Mouse (Mus musculus) heart, embryonic 10.5 days (tissue): ENCODE data around the gene Fxyd5. TPM values are rescaled to one million over a fixed set of nuclear protein-coding genes. Genes with fewer than 3 reads are reported as not detected.

Experiments used
- DNase-seq: peaks from one replicate; pipeline ENCODE4 v3.0.0-alpha.2; 2017; ENCODE audit warnings: low spot score
- H3K27ac ChIP-seq: fragments of 300-500 bp; sonication (generic); 2 replicates; pipeline ENCODE4 v1.5.1; 2016; ENCODE audit warnings: mild to moderate bottlenecking
- H3K27me3 ChIP-seq: fragments of 300-500 bp; sonication (generic); 2 replicates; pipeline ENCODE4 v1.6.1; 2016; ENCODE audit warnings: mild to moderate bottlenecking; ENCODE audit not compliant: poor library complexity, insufficient read depth, severe bottlenecking
- H3K36me3 ChIP-seq: fragments of 300-500 bp; sonication (generic); 2 replicates; pipeline ENCODE4 v1.6.1; 2016; ENCODE audit warnings: mild to moderate bottlenecking, moderate library complexity
- H3K4me1 ChIP-seq: fragments of 300-500 bp; sonication (generic); 2 replicates; pipeline ENCODE4 v1.6.1; 2016; ENCODE audit warnings: mild to moderate bottlenecking
- H3K4me3 ChIP-seq: fragments of 300-500 bp; sonication (generic); 2 replicates; pipeline ENCODE4 v1.5.1; 2016; ENCODE audit warnings: mild to moderate bottlenecking, moderate library complexity
- H3K9me3 ChIP-seq: fragments of 300-500 bp; sonication (generic); 2 replicates; pipeline ENCODE4 v1.6.1; 2016; ENCODE audit warnings: mild to moderate bottlenecking, moderate library complexity
- WGBS: fragments of 180-500 bp; shearing (Covaris S2); methylation state at CpG from one replicate; pipeline ENCODE4 v1.1.7; 2016; 5-methylcytosine and 5-hydroxymethylcytosine counted together
- polyA plus RNA-seq: library from polyadenylated mRNA; unstranded; fragments of >200 nt; fragmentation: Nextera tagmentation; extraction: Ambion mirVana; gene quantifications from 2 replicates; pipeline ENCODE4 v1.2.1, GENCODE M21; 2016

Gene Fxyd5
- polyA plus RNA-seq, 1 experiment from 2014 or later: 24.3 TPM

DNA sequence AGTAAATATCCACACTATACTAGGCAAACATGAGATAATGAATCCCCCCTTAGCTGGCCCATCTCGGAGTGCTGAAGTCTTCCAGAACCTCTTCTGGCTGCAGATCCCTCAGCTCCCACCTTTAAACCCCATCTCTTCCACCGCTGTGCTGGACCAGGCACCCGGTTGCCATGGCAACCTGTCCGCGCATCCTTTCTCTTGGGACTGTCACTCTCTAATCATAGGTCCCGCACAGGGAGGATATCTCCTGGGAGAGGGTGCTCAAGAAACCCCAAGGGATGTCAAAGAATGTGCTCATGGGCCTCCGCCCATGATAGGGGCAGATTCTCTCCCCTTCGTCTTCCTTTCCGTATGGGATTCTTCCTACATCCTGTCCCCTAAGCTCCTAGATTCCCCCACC lies 8.6 kb upstream of the Fxyd5 start:
- H3K27ac ChIP-seq: no peak overlapping the region
- H3K4me1 ChIP-seq: peaks cover 61% of the 10 kb centered on the region
- WGBS: 4% methylated on average over 9 of the region's 9 CpGs
- peaks cover 81% of the 10 kb centered on the region for H3K27me3 ChIP-seq
- DNase-seq: no peak
- H3K36me3 ChIP-seq: no peaks in the 10 kb centered on the region
- H3K9me3 ChIP-seq: no peaks in the 10 kb centered on the region
- H3K4me3 ChIP-seq: peak overlapping the region; percentile 52

DNA sequence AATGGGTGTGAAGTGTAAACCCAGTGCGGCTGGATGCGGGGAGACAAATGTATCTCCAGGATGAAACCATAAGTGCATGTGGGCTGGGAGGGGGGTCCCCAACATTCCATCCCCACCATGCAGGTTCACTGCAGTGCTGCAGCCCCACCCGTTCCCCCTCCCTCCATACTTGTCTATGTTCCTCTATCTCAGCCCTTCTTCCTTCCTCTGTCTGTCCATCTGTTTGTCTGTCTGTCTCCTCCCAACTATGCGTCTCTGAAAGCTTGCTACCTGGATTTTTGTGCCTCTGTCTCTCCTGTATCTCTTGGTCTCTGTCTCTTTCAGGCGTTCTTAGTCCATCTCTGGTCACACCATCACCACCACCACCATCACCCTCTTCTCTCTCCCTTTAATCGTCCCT lies 8.2 kb upstream of the Fxyd5 start:
- peaks cover 57% of the 10 kb centered on the region for H3K4me1 ChIP-seq
- H3K27ac ChIP-seq: no peak overlapping the region
- H3K27me3 ChIP-seq: peaks cover 83% of the 10 kb centered on the region
- 8% methylated on average over 6 of the region's 6 CpGs for WGBS
- H3K9me3 ChIP-seq: no peaks in the 10 kb centered on the region
- no peak for DNase-seq
- H3K4me3 ChIP-seq: no peak overlapping the region; the same call in 1 of the 2 replicates
- no peaks in the 10 kb centered on the region for H3K36me3 ChIP-seq

DNA sequence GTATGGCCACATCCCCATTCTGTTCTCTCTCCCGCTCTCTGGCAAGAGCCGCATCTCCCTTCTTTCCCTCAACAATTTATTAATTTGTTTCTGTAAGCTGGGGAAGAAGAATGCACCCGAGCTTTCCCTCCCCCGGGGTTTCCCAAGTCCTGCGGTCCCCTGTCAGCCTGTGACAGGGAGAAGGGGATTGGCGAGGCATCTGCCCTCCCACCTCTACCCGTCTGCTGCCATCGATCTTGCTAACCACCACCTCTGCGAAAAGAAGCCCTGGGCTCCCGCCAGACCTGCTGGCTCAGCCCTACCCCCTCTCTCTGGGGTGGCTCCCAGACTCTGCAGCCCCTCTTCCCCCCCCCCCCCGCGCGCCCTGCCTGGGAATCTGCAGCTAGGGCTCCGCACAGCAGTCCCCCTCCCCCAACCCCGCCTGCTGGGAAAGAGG lies 7.6 kb upstream of the Fxyd5 start:
- peak overlapping the region; percentile 42 for H3K4me3 ChIP-seq
- no peaks in the 10 kb centered on the region for H3K9me3 ChIP-seq
- no peak for DNase-seq
- H3K4me1 ChIP-seq: peaks cover 51% of the 10 kb centered on the region
- peaks cover 89% of the 10 kb centered on the region for H3K27me3 ChIP-seq
- H3K27ac ChIP-seq: no peak overlapping the region
- WGBS: 4% methylated on average over 12 of the region's 15 CpGs
- no peaks in the 10 kb centered on the region for H3K36me3 ChIP-seq

DNA sequence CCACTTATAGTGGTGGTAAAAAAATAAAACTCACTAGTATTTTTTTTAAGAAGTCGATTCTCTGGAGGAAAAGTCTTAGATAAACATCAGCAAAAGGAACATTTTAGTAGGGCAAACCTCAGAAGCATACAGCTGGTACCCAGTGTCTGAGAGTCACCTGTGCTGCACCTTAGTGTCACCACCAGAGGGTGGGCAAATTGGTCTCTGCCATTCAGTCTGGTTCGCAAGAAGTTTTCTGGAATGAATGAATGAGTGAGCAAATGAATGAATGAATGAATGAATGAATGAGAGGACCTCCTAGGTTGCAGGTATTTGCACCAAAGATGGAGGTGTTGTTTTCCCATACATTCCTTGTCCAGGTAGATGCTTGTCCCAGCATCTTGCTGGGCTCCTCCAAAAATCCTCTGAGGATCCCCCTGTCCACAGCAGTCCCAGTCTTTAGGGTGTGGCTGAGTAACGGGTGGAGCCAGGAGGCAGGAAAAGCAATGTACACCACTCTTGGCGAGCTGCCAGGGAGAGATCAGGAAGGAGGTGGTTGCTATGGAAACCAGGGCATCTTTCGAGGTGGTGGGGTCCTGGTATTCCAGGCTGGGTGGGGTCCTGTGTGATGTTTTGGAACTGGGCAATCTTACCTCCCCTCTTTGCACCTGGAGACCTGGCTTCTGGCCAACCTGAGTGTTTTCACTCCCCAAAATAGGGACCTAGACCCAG lies 7.0 kb upstream of the Fxyd5 start:
- 20% methylated on average over 5 of the region's 5 CpGs for WGBS
- Histone ChIP-seq H3K9me3 (no peaks in the 10 kb centered on the region), H3K4me1 (peaks cover 45% of the 10 kb centered on the region), H3K27me3 (peaks cover 90% of the 10 kb centered on the region), H3K36me3 (no peaks in the 10 kb centered on the region), H3K27ac (no peak overlapping the region), H3K4me3 (no peak overlapping the region)
- DNase-seq: no peak

DNA sequence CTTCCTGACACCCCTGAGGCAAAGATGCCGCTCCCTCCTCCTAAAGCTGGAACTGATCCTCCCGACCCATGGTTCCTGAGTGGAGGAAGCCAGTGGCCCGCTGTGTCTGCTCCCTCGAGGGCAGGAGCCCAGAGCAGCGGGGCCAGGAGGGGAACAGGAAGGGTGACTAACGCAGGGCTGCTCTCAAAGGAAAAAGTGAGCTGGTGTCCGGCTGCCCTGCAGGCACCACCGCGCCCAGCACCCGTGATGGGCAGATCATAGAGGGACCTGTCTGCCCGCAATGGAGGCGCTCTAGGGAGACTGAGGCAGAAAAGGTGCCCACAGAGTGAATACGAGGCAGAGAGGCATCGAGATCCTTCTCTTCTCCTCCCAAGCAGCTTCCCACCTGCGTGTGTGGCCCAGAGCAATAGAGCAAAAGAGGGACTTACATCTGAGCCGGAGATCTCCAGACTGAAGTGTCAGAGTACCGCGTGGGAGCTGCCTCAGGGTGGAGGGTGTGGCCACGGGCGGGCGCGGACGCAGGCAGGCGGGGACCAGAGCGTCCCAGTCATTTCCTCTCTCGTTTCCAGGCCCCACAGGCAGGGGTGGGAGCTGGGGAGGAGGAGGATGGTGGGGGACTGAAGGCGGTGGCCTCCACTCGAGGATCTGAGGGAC lies 492 bp downstream of the Fxyd5 start:
- Histone ChIP-seq H3K4me1 (peaks cover 14% of the 10 kb centered on the region), H3K36me3 (no peaks in the 10 kb centered on the region), H3K9me3 (no peaks in the 10 kb centered on the region), H3K27me3 (peaks cover 59% of the 10 kb centered on the region), H3K4me3 (peak overlapping the region; percentile 53), H3K27ac (peak overlapping the region; percentile 73)
- 6% methylated on average over 28 of the region's 28 CpGs for WGBS
- DNase-seq: no peak

DNA sequence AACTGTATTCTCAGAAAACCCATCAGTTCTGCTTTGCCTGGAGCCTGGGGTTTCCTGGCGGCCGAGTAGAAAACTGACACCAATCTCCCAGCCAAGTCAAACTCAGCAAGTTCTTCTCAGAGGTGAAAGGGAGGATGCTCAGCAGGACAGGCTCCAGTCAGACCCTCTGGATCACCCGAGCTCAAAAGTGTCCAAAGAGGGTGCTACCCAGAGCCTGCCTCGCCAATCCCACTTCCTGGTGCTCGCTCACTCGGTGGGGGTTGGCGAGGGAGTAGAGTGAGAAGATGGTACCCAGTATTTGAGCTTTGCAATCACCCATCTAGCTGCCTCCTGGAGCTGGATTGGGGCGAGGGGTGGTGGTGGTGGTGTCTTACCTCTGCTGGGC lies 1.3 kb downstream of the Fxyd5 start:
- 31% methylated on average over 8 of the region's 8 CpGs for WGBS
- H3K36me3 ChIP-seq: no peaks in the 10 kb centered on the region
- H3K27ac ChIP-seq: no peak overlapping the region
- peaks cover 58% of the 10 kb centered on the region for H3K27me3 ChIP-seq
- no peak for DNase-seq
- peaks cover 14% of the 10 kb centered on the region for H3K4me1 ChIP-seq
- H3K4me3 ChIP-seq: peak overlapping the region; percentile 53; the same call in 1 of the 2 replicates
- no peaks in the 10 kb centered on the region for H3K9me3 ChIP-seq

DNA sequence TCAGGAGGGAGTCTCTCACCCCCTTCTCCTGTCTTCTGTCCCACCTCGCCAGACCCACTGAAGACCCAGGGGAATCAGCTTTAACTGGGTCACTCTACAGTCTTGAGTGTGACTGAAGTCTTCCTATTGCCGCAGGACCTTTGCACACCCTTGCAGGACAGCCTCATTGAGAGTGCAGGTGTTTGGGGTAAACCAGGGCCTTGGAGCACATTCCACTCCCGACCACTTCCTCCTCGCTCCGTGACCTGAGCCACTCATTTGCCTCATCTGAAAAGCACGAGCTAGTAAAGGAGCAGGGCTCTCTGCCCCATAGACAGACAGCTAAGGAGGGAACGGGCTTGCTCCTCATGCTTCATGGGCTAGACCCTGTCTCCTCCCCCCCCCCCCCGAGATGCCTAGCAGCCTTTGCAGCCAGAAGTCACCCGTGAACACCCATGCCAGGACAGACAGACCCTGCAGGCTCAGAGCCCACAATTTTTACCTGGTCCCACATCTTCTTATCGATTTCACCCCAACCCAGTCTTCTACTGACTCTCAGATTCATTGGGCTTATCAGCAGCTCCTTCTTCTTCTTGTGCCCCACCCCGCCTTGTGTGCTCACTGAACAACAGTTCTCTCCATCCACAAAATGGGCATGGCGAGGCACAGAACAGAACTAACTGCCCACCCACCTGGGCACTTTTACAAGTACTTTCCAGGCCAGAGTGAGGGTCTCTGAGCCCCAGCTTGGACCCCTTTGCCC lies 1.8 kb downstream of the Fxyd5 start:
- Histone ChIP-seq H3K4me1 (peaks cover 14% of the 10 kb centered on the region), H3K36me3 (no peaks in the 10 kb centered on the region), H3K27ac (no peak overlapping the region), H3K4me3 (no peak overlapping the region), H3K27me3 (peaks cover 56% of the 10 kb centered on the region), H3K9me3 (no peaks in the 10 kb centered on the region)
- 74% methylated on average over 12 of the region's 12 CpGs for WGBS
- DNase-seq: no peak

DNA sequence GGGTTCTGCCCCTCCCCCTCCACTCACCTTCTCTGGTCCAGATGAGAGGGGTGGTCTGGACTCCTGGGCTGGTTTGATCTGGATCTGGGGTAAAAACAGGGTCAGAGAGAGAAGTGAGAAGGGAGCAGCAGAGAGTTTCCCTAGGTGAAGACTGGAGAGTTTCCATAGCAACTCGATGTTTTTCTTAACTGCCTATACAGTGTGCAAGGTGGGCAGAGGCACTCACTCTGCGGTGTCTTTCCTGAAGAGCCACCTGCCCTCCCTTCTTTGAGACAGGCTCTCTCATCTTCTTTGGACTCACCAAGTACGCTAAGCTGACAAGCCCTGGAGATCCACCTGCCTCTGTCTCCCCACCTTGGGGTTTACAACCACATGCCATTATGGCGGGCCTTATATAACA lies 3.3 kb downstream of the Fxyd5 start:
- WGBS: 78% methylated on average over 4 of the region's 4 CpGs
- Histone ChIP-seq H3K27me3 (peaks cover 42% of the 10 kb centered on the region), H3K36me3 (no peaks in the 10 kb centered on the region), H3K4me1 (peaks cover 14% of the 10 kb centered on the region), H3K27ac (no peak overlapping the region), H3K4me3 (no peak overlapping the region), H3K9me3 (no peaks in the 10 kb centered on the region)
- DNase-seq: no peak

DNA sequence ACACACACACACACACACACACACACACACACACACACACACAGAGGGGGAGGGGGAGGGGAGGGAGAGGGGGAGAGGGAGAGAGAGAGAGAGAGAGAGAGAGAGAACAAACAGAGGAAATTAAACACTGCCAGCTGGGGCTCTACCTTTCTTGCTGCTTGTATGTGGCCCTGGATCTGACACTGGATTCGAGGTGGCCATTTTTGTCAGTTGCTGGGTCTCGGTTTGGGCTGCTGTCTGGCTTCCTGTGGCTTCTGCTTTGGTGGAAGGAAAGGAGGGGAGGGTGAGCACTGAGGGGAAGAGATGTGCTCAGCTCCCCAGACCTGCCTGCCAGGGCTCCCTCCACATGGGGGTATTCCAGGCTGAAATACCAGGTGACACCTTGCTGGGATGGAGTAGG lies 4.6 kb downstream of the Fxyd5 start:
- no peak overlapping the region for H3K4me3 ChIP-seq
- H3K27me3 ChIP-seq: peaks cover 28% of the 10 kb centered on the region
- DNase-seq: no peak
- no peaks in the 10 kb centered on the region for H3K36me3 ChIP-seq
- no peak overlapping the region for H3K27ac ChIP-seq
- H3K4me1 ChIP-seq: peaks cover 12% of the 10 kb centered on the region
- 80% methylated on average over 2 of the region's 2 CpGs for WGBS
- no peaks in the 10 kb centered on the region for H3K9me3 ChIP-seq

DNA sequence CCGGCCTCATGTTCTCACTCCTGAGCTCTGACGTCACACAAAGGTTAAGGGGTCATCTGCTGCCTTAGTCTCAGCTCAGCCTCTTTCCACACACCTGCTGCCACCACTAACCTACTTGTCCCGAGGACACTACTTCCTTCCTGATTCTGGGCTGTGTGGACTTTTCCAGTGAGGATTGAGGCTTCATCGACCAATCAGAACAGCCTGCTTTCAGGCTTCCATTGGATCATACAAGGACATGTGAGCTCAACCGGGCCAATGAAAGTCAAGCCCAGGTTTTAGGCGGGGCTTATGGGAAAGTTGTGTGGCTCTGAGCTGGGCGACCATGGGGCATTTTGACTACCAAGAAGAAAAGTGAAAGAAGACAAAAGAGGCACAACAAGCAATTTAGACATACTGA lies 5.4 kb downstream of the Fxyd5 start:
- 83% methylated on average over 7 of the region's 7 CpGs for WGBS
- no peak for DNase-seq

DNA sequence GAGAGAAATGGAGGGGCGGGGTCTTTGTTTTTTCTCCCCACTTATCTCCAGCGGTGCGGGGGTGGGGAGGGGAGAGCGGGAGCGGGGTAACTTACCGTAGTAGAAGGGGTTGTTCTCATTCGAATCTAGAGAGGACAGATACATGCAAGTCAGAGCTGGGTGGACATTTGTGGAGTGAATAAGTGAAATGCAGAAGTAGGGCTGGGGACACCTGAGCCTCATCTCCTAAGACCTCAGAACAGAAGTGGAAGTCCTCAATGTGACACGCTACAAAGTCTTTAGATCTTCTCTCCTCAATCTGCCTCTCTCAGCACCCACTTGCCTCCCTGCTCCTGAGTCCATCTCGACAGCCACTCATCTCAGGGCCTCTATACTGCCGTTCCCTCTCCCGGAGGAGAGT lies 7.0 kb downstream of the Fxyd5 start:
- H3K36me3 ChIP-seq: no peaks in the 10 kb centered on the region
- WGBS: 63% methylated on average over 11 of the region's 11 CpGs
- no peak for DNase-seq

More for the DNA sequence above, 5.4 kb downstream of the Fxyd5 start:
- Histone ChIP-seq H3K27me3 (peaks cover 21% of the 10 kb centered on the region), H3K4me3 (no peak overlapping the region), H3K36me3 (no peaks in the 10 kb centered on the region), H3K4me1 (peaks cover 5% of the 10 kb centered on the region), H3K27ac (no peak overlapping the region), H3K9me3 (no peaks in the 10 kb centered on the region)

DNA sequence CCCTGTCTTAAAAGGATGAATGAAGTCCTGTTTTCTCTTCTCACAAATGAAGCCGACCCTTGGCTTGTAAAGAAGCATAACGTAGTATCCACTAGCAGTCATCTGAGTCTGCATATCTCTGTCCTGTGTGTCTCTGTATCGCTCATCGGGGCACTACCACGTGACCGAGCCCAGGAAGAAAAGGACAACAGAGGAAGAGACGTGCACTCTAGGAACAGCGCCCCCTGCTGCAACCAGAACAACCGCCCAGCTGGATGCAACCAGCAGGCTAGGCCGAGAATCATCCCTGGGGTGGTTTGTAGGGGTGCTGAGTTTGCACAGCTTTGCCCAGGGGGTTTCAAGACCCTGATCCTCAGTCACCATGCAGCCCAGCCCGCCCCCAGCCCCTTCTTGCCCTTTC lies 7.5 kb downstream of the Fxyd5 start:
- Histone ChIP-seq H3K27me3 (no peaks in the 10 kb centered on the region; the same call in 1 of the 2 replicates), H3K4me3 (no peak overlapping the region), H3K4me1 (no peaks in the 10 kb centered on the region), H3K36me3 (no peaks in the 10 kb centered on the region), H3K27ac (no peak overlapping the region), H3K9me3 (no peaks in the 10 kb centered on the region)
- WGBS: 66% methylated on average over 11 of the region's 11 CpGs
- DNase-seq: no peak

More for the DNA sequence above, 7.0 kb downstream of the Fxyd5 start:
- Histone ChIP-seq H3K27ac (no peak overlapping the region), H3K27me3 (peaks cover 4% of the 10 kb centered on the region), H3K4me1 (no peaks in the 10 kb centered on the region), H3K4me3 (no peak overlapping the region), H3K9me3 (no peaks in the 10 kb centered on the region)
